Mouse (Mus musculus) brain, embryonic 14.5 days (tissue): ENCODE measurements around the gene Arhgap9. TPM values are rescaled to one million over a fixed set of nuclear protein-coding genes. Genes with fewer than 3 reads are reported as not detected.
"Not testable (repeated sequence)": the region's sequence is repeated elsewhere in the genome, so short reads cannot be mapped to it uniquely, and the experiment has no call there.

Experiments
- DNase-seq: peaks from one replicate; pipeline ENCODE4 v3.0.0-alpha.2; 2011; ENCODE audit warnings: low read depth
- CTCF ChIP-seq: fragments of 200-500 bp; IDR thresholded peaks from 2 replicates; pipeline ENCODE4 v1.5.1; 2012; ENCODE audit warnings: inconsistent platforms, mild to moderate bottlenecking, moderate library complexity, borderline replicate concordance; ENCODE audit not compliant: insufficient read depth, insufficient read length; ENCODE audit errors: extremely low read depth
- POLR2A ChIP-seq: fragments of 200-500 bp; IDR thresholded peaks from 2 replicates; pipeline ENCODE4 v1.6.1; 2012; ENCODE audit warnings: mild to moderate bottlenecking, inconsistent platforms, borderline replicate concordance; ENCODE audit not compliant: poor library complexity, insufficient read depth, insufficient read length, severe bottlenecking; ENCODE audit errors: extremely low read depth
- polyA plus RNA-seq: library from polyadenylated mRNA; depleted of rRNA; stranded (reverse); fragments of >200 nt; gene quantifications from 2 replicates; pipeline ENCODE4 v1.2.3, GENCODE M21; 2012

Gene Arhgap9
- polyA plus RNA-seq, 1 experiment = 0.49 TPM

- DNase-seq = no peak
- TF ChIP-seq CTCF (no peak), POLR2A (no peak)
Measured at GRCm38 (mm10) chr10:127294895-127295510, 26.8 kb upstream of the Arhgap9 start.

- no peak for TF ChIP-seq POLR2A
- no peak for TF ChIP-seq CTCF
- DNase-seq = no peak
Measured at GRCm38 (mm10) chr10:127295986-127296794, 25.6 kb upstream of the Arhgap9 start.

GRCm38 (mm10) chr10:127297015-127297871 is 24.5 kb upstream of the Arhgap9 start:
- no peak for DNase-seq
- no peak for TF ChIP-seq POLR2A
- no peak for TF ChIP-seq CTCF

GRCm38 (mm10) chr10:127300361-127300760 is 21.4 kb upstream of the Arhgap9 start:
- TF ChIP-seq CTCF (no peak), POLR2A (no peak)
- no peak for DNase-seq

- no peak for DNase-seq
Measured at GRCm38 (mm10) chr10:127303136-127303535, 18.6 kb upstream of the Arhgap9 start.

GRCm38 (mm10) chr10:127309167-127309566 is 12.6 kb upstream of the Arhgap9 start:
- DNase-seq = not testable (repeated sequence)

More at GRCm38 (mm10) chr10:127303136-127303535, 18.6 kb upstream of the Arhgap9 start:
- TF ChIP-seq POLR2A = no peak
- no peak for TF ChIP-seq CTCF

- no peak for DNase-seq
- TF ChIP-seq POLR2A (no peak), CTCF (no peak)
Measured at GRCm38 (mm10) chr10:127310523-127311475, 11.0 kb upstream of the Arhgap9 start.

GRCm38 (mm10) chr10:127311476-127312355 is 10.0 kb upstream of the Arhgap9 start, which contains the start of gene Mars:
TSS of gene Mars (minus strand) at chr10:127311786.
- DNase-seq = peak; percentile 98
- TF ChIP-seq POLR2A (peak; percentile 29; the same call in 1 of the 2 replicates), CTCF (no peak)

GRCm38 (mm10) chr10:127312356-127312676 is 9.4 kb upstream of the Arhgap9 start:
- DNase-seq = peak; percentile 93
- TF ChIP-seq POLR2A (no peak), CTCF (peak; percentile 89)

- TF ChIP-seq CTCF (no peak), POLR2A (no peak)
Measured at GRCm38 (mm10) chr10:127312858-127313257, 8.9 kb upstream of the Arhgap9 start.

GRCm38 (mm10) chr10:127313516-127313915 is 8.2 kb upstream of the Arhgap9 start:
- not testable (repeated sequence) for DNase-seq

More at GRCm38 (mm10) chr10:127312858-127313257, 8.9 kb upstream of the Arhgap9 start:
- no peak for DNase-seq

GRCm38 (mm10) chr10:127314950-127315349 is 6.8 kb upstream of the Arhgap9 start:
- DNase-seq = not testable (repeated sequence)
